Mouse (Mus musculus): ENCODE data around the gene Sart1.

GRCm38 (mm10) chr19:5426640-5427290 lies 38.3 kb upstream of the Sart1 start:
- no peak for TF ChIP-seq CTCF (IDR thresholded peaks at IDR 0.05; ENCODE audit: low read depth, low read length)
- TF ChIP-seq POLR2AphosphoS5 (IDR thresholded peaks at IDR 0.05; ENCODE audit: insufficient replicate concordance, low read depth, low read length), result no peak
- TF ChIP-seq GATA1 (IDR thresholded peaks at IDR 0.05; ENCODE audit: borderline replicate concordance, low read length), result no peak

Data from G1E (cell line).